Mouse (Mus musculus) lung, adult 2 months (tissue): ENCODE measurements around the gene Gm20388. TPM values are rescaled to one million over a fixed set of nuclear protein-coding genes. Genes with fewer than 3 reads are reported as not detected.
A peak's percentile ranks its signal among the peaks of the same experiment; 100 is the strongest.

Experiments
- DNase-seq: peaks from one replicate; pipeline ENCODE4 v3.0.0; 2022
- H3K4me1 ChIP-seq: fragments of 200-500 bp; 2 replicates; pipeline ENCODE4 v1.6.1; 2011; ENCODE audit warnings: low read length; ENCODE audit not compliant: control insufficient read depth, insufficient read depth
- H3K4me3 ChIP-seq: fragments of 200-500 bp; replicated peaks from 2 replicates; pipeline ENCODE3; 2011; ENCODE audit warnings: low read depth, mild to moderate bottlenecking, control low read depth, low read length; ENCODE audit errors: extremely low read depth
- CTCF ChIP-seq: fragments of 200-500 bp; IDR thresholded peaks from 2 replicates; pipeline ENCODE4 v1.5.1; 2011; ENCODE audit warnings: mild to moderate bottlenecking, low read length, control low read depth; ENCODE audit not compliant: insufficient read depth
- POLR2A ChIP-seq: fragments of 200-500 bp; IDR thresholded peaks from 2 replicates; pipeline ENCODE4 v1.6.1; 2011; ENCODE audit warnings: low read depth, mild to moderate bottlenecking, control low read depth, low read length, borderline replicate concordance; ENCODE audit errors: extremely low read depth
- WGBS: fragments of 180-500 bp; shearing (Covaris S2); methylation state at CpG from one replicate; pipeline ENCODE4 v1.1.7; 2018; 5-methylcytosine and 5-hydroxymethylcytosine counted together
- polyA plus RNA-seq: library from polyadenylated mRNA; depleted of rRNA; stranded (reverse); fragments of >200 nt; gene quantifications from 2 replicates; pipeline ENCODE4 v1.2.3, GENCODE M21; 2012

Gm20388 gene
- polyA plus RNA-seq, 1 experiment: 67.8 TPM

GRCm38 (mm10) chr8:121398724-121399123 is 1488.1 kb downstream of the Gm20388 start:
- H3K4me3 ChIP-seq: no peak overlapping the region
- no peak for DNase-seq
- TF ChIP-seq POLR2A (no peak), CTCF (no peak)
- WGBS: 92% methylated on average over 20 of the region's 20 CpGs
- H3K4me1 ChIP-seq: no peaks in the 10 kb centered on the region

DNA sequence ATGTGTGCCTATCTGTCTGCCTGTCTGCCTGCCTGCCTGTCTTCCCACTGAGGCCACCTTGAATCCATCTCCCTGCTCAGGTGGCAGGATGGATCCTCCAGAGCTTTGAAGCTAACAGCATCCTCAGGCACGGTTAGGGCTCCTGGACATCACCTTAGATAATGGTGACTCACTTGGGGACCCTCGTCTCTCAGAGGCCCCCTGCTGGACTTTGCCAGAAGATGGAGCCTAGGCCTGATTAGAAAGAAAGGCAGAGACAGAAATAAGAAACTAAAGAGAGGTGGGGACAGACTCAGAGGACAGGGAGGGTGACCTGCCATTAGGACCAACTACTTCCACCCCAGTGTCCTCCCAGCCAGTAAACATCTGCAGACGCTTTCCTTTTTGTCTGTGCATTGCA is 1488.5 kb downstream of the Gm20388 start:
- 51% methylated on average over 3 of the region's 3 CpGs for WGBS

DNA sequence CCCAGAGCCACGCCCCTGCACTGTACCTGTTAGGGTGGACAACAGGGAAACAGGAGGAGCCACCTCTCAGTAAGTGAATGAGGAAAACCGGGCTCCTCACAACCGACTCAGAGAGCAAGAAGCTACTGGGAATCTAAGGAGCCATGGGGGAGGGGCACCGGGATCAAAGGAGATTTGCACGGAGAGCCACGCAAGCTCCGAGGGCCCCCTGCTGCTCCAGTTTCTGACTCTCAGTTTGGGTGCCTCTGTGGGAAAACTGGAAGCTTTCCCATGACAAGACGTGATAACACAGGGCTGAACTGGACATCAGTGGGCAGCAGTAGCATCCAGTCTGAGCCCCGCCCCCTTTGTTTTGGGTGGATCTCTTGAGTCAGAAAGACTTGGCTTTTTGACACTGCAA is 1489.9 kb downstream of the Gm20388 start:
- DNase-seq: no peak
- no peaks in the 10 kb centered on the region for H3K4me1 ChIP-seq
- TF ChIP-seq CTCF: no peak
- no peak overlapping the region for H3K4me3 ChIP-seq
- 33% methylated on average over 9 of the region's 9 CpGs for WGBS

More for the DNA sequence above, 1488.5 kb downstream of the Gm20388 start:
- Histone ChIP-seq H3K4me3 (no peak overlapping the region), H3K4me1 (no peaks in the 10 kb centered on the region)
- no peak for DNase-seq
- TF ChIP-seq POLR2A: no peak
- no peak for TF ChIP-seq CTCF

- Histone ChIP-seq H3K4me3 (no peak overlapping the region), H3K4me1 (no peaks in the 10 kb centered on the region)
- no peak for DNase-seq
- no peak for TF ChIP-seq CTCF
- TF ChIP-seq POLR2A: no peak
- 82% methylated on average over 6 of the region's 6 CpGs for WGBS
Observed at GRCm38 (mm10) chr8:121403821-121404220, 1493.2 kb downstream of the Gm20388 start.

GRCm38 (mm10) chr8:121418081-121418480 is 1507.4 kb downstream of the Gm20388 start:
- Histone ChIP-seq H3K4me3 (no peak overlapping the region), H3K4me1 (peaks cover 3% of the 10 kb centered on the region; the same call in 1 of the 2 replicates)
- DNase-seq: peak; percentile 16
- 48% methylated on average over 6 of the region's 6 CpGs for WGBS
- no peak for TF ChIP-seq POLR2A
- TF ChIP-seq CTCF: no peak

DNA sequence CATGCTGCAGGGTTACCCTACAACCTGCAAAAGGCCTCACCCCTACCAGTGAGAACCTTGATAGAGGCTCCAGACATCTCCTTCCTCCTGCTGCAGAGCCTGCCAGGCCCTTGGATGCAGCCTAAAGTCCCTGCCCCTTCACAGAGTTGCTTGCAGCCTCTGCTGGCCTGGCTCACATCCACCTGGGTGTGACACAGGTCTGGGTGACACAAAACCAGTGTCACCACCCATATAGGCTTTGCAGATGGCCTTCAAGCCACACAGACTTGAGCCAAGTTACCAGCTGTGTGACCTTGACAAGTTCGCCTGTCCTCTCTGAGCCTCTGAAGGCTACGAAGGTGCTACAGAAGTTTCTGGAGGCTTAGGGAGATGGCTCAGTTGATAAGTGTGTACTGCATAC is 1508.9 kb downstream of the Gm20388 start:
- TF ChIP-seq POLR2A (no peak), CTCF (no peak)
- no peak overlapping the region for H3K4me3 ChIP-seq
- WGBS: 86% methylated on average over 2 of the region's 2 CpGs
- DNase-seq: no peak
- peaks cover 3% of the 10 kb centered on the region; the same call in 1 of the 2 replicates for H3K4me1 ChIP-seq

- DNase-seq: no peak
- H3K4me1 ChIP-seq: peaks cover 3% of the 10 kb centered on the region; the same call in 1 of the 2 replicates
- H3K4me3 ChIP-seq: no peak overlapping the region
- WGBS: 56% methylated on average over 5 of the region's 5 CpGs
- TF ChIP-seq CTCF (no peak), POLR2A (no peak)
Observed at GRCm38 (mm10) chr8:121421009-121421408, 1510.4 kb downstream of the Gm20388 start.

GRCm38 (mm10) chr8:121424080-121424479 is 1513.4 kb downstream of the Gm20388 start:
- WGBS: 82% methylated on average over 10 of the region's 10 CpGs
- no peak for TF ChIP-seq POLR2A
- no peak for TF ChIP-seq CTCF
- Histone ChIP-seq H3K4me1 (no peaks in the 10 kb centered on the region), H3K4me3 (no peak overlapping the region)
- DNase-seq: no peak

DNA sequence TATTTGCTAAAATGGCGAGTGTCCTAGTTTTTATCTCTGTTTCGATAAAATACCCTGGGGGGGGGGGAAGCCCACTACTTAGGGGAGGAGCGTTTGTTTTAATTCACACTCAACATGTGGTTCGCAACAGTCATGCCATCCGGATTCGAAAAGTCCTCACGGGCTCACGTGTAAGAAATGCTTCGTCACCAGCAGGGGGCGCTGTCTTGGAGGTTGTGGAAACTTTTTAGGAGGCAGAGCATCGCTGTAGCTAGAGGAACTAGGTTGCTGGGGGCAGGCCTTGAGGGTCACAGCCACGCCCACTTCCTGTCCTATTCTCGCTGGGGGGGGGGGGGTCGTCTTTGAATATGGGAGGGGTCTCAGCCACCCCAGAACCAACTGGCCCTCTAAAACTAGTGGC is 1514.0 kb downstream of the Gm20388 start:
- Histone ChIP-seq H3K4me1 (no peaks in the 10 kb centered on the region), H3K4me3 (no peak overlapping the region)
- TF ChIP-seq CTCF (peak; percentile 38), POLR2A (no peak)
- WGBS: 81% methylated on average over 14 of the region's 14 CpGs
- DNase-seq: no peak

GRCm38 (mm10) chr8:121431499-121431898 is 1520.9 kb downstream of the Gm20388 start:
- DNase-seq: no peak
- WGBS: 53% methylated on average over 8 of the region's 8 CpGs
- Histone ChIP-seq H3K4me1 (no peaks in the 10 kb centered on the region), H3K4me3 (no peak overlapping the region)
- TF ChIP-seq CTCF: no peak
- no peak for TF ChIP-seq POLR2A

DNA sequence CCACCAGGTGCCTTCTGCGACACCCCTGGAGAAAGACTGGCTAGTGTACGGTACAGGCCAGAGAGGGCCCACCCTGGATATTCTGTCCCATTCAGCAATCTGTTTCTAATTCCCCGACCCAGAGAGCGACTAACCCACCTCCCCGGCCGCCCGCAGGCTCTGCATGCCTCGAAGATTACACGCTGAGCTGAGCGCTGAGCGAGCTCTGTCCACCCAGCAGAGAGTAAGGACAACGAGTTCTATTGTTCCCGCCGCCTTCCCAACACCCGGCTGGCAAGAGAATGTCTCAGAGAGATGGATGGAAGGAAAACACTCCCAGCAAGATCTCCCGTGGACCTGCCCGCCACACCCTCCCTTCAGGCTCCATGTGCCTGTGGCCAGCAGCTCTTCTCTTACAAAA is 1522.8 kb downstream of the Gm20388 start:
- no peak overlapping the region for H3K4me3 ChIP-seq
- WGBS: 39% methylated on average over 17 of the region's 17 CpGs
- no peak for DNase-seq
- H3K4me1 ChIP-seq: no peaks in the 10 kb centered on the region
- TF ChIP-seq CTCF: no peak
- no peak for TF ChIP-seq POLR2A
